Mouse (Mus musculus) WW6 (cell line): ENCODE data around the gene Jtb.
"Not testable (repeated sequence)": the region's sequence is repeated elsewhere in the genome, so short reads cannot be mapped to it uniquely, and the experiment has no call there.

Experiments
- DNase-seq: peaks from one replicate; pipeline ENCODE4 v3.0.0-alpha.2; 2013; ENCODE audit warnings: low read depth, low spot score

Jtb gene

GRCm38 (mm10) chr3:90222941-90223340 lies 8.5 kb upstream of the Jtb start:
- no peak for DNase-seq

GRCm38 (mm10) chr3:90224331-90224730 lies 7.1 kb upstream of the Jtb start:
- DNase-seq: no peak

GRCm38 (mm10) chr3:90231075-90231474 lies 322 bp upstream of the Jtb start:
- DNase-seq: no peak

- DNase-seq: no peak
Measured at GRCm38 (mm10) chr3:90241251-90241650, 9.9 kb downstream of the Jtb start.

- no peak for DNase-seq
Measured at GRCm38 (mm10) chr3:90241669-90242358, 10.4 kb downstream of the Jtb start.

GRCm38 (mm10) chr3:90242984-90243775 lies 11.8 kb downstream of the Jtb start, which contains the start of gene Creb3l4:
Gene Creb3l4 (minus strand): TSS chr3:90243512.
- no peak for DNase-seq

- no peak for DNase-seq
Measured at GRCm38 (mm10) chr3:90245406-90245805, 14.0 kb downstream of the Jtb start.

GRCm38 (mm10) chr3:90247630-90247959 lies 16.2 kb downstream of the Jtb start:
- no peak for DNase-seq

- DNase-seq: peak; percentile 78
Measured at GRCm38 (mm10) chr3:90247960-90248745, 16.8 kb downstream of the Jtb start, which contains the start of gene Slc39a1. Gene Slc39a1 (plus strand): TSS chr3:90248172.

- DNase-seq: no peak
Measured at GRCm38 (mm10) chr3:90248746-90249100, 17.3 kb downstream of the Jtb start.

- no peak for DNase-seq
Measured at GRCm38 (mm10) chr3:90250791-90251190, 19.4 kb downstream of the Jtb start.

GRCm38 (mm10) chr3:90251731-90252226 lies 20.4 kb downstream of the Jtb start:
- DNase-seq: not testable (repeated sequence)

GRCm38 (mm10) chr3:90252659-90253058 lies 21.3 kb downstream of the Jtb start:
- not testable (repeated sequence) for DNase-seq

GRCm38 (mm10) chr3:90253174-90253573 lies 21.8 kb downstream of the Jtb start:
- not testable (repeated sequence) for DNase-seq

GRCm38 (mm10) chr3:90253653-90254418 lies 22.4 kb downstream of the Jtb start, which contains the start of gene Crtc2:
Gene Crtc2 (plus strand): TSS chr3:90254163.
- peak; percentile 93 for DNase-seq

- no peak for DNase-seq
Measured at GRCm38 (mm10) chr3:90254419-90255193, 23.2 kb downstream of the Jtb start.

- DNase-seq: no peak
Measured at GRCm38 (mm10) chr3:90255194-90255565, 23.8 kb downstream of the Jtb start.

GRCm38 (mm10) chr3:90255784-90256353 lies 24.5 kb downstream of the Jtb start:
- DNase-seq: no peak

- DNase-seq: no peak
Measured at GRCm38 (mm10) chr3:90256731-90257530, 25.5 kb downstream of the Jtb start.
